Mouse (Mus musculus) MEL (cell line): ENCODE data around the gene Mrps35. TPM values are rescaled to one million over a fixed set of nuclear protein-coding genes. Genes with fewer than 3 reads are reported as not detected.
A peak's percentile ranks its signal among the peaks of the same experiment; 100 is the strongest.

ENCODE experiments used
- DNase-seq: peaks from one replicate; pipeline ENCODE4 v3.0.0; 2011; ENCODE audit warnings: low read depth, low spot score
- H3K27ac ChIP-seq: 2 replicates; pipeline ENCODE4 v1.5.1; 2012; ENCODE audit warnings: low read depth, mild to moderate bottlenecking, control low read depth, low read length, moderate library complexity; ENCODE audit not compliant: control insufficient read depth
- H3K27me3 ChIP-seq, 2 experiments: fragments of 150-350 bp in 1 of 2; sonication (generic) in 1 of 2; 2 replicates each; pipeline ENCODE4 v1.6.1; 2012; ENCODE audit warnings: low read length in 2 of 2, mild to moderate bottlenecking in 2 of 2, improper control_type of control experiment in 1 of 2, moderate library complexity in 1 of 2; ENCODE audit not compliant: insufficient read depth in 2 of 2, control insufficient read depth in 1 of 2
- H3K36me3 ChIP-seq, 2 experiments: 2 replicates each; pipeline ENCODE4 v1.6.1; 2012 to 2014; ENCODE audit warnings: low read length in 2 of 2, improper control_type of control experiment in 1 of 2, inconsistent platforms in 1 of 2, mild to moderate bottlenecking in 1 of 2; ENCODE audit not compliant: insufficient read depth in 2 of 2, control insufficient read depth in 1 of 2
- H3K4me1 ChIP-seq, 2 experiments: fragments of 150-350 bp in 1 of 2; sonication (generic) in 1 of 2; 2 replicates each; pipeline ENCODE4 v1.6.1; 2012; ENCODE audit warnings: low read length in 2 of 2, improper control_type of control experiment in 1 of 2, mild to moderate bottlenecking in 1 of 2; ENCODE audit not compliant: insufficient read depth in 2 of 2, control insufficient read depth in 1 of 2
- H3K4me3 ChIP-seq, 2 experiments: fragments of 150-350 bp in 1 of 2; sonication (generic) in 1 of 2; 2 replicates each; pipeline ENCODE4 v1.5.1; 2012; ENCODE audit warnings: low read depth in 2 of 2, low read length in 2 of 2, mild to moderate bottlenecking in 2 of 2, moderate library complexity in 2 of 2, control low read depth in 1 of 2, improper control_type of control experiment in 1 of 2; ENCODE audit not compliant: control insufficient read depth in 1 of 2, insufficient read depth in 1 of 2
- H3K79me2 ChIP-seq: 2 replicates; pipeline ENCODE4 v1.6.1; 2012; ENCODE audit warnings: mild to moderate bottlenecking, low read length, moderate library complexity; ENCODE audit not compliant: control insufficient read depth, poor library complexity, insufficient read depth
- H3K9ac ChIP-seq: 2 replicates; pipeline ENCODE4 v1.6.1; 2012; ENCODE audit warnings: low read depth, mild to moderate bottlenecking, control low read depth, low read length, moderate library complexity; ENCODE audit not compliant: control insufficient read depth, poor library complexity, severe bottlenecking
- H3K9me3 ChIP-seq: fragments of 150-350 bp; sonication (generic); replicated peaks from 2 replicates; pipeline ENCODE4 v1.6.1; 2012; ENCODE audit warnings: mild to moderate bottlenecking, low read length, improper control_type of control experiment, moderate library complexity; ENCODE audit not compliant: insufficient read depth
- BHLHE40 ChIP-seq: IDR thresholded peaks from 2 replicates; pipeline ENCODE4 v1.6.1; 2012; ENCODE audit warnings: low read depth, mild to moderate bottlenecking, inconsistent platforms, low read length, improper control_type of control experiment, borderline replicate concordance
- CHD1 ChIP-seq: IDR thresholded peaks from 2 replicates; pipeline ENCODE4 v1.6.1; 2012; ENCODE audit warnings: low read depth, mild to moderate bottlenecking, inconsistent platforms, low read length, improper control_type of control experiment
- CTCF ChIP-seq, 3 experiments: IDR thresholded peaks in 2 of 3; conservative IDR thresholded peaks in 1 of 3; 2 replicates each; pipeline ENCODE4 v1.5.1; 2011 to 2012; ENCODE audit warnings: low read length in 3 of 3, low read depth in 2 of 3, mild to moderate bottlenecking in 2 of 3, improper control_type of control experiment in 1 of 3, inconsistent platforms in 1 of 3, mixed read lengths in 1 of 3, moderate library complexity in 1 of 3; ENCODE audit not compliant: control insufficient read depth in 1 of 3, insufficient read depth in 1 of 3, poor library complexity in 1 of 3, severe bottlenecking in 1 of 3
- GATA1 ChIP-seq: IDR thresholded peaks from 2 replicates; pipeline ENCODE4 v1.6.1; 2011; ENCODE audit warnings: low read depth, low read length, improper control_type of control experiment
- HCFC1 ChIP-seq: IDR thresholded peaks from 2 replicates; pipeline ENCODE4 v1.6.1; 2012; ENCODE audit warnings: low read depth, mild to moderate bottlenecking, inconsistent platforms, low read length, improper control_type of control experiment, moderate library complexity
- JUND ChIP-seq: IDR thresholded peaks from 2 replicates; pipeline ENCODE4 v1.6.1; 2011; ENCODE audit warnings: low read depth, mild to moderate bottlenecking, improper control_type of control experiment, low read length
- MAZ ChIP-seq: IDR thresholded peaks from 2 replicates; pipeline ENCODE4 v1.6.1; 2012; ENCODE audit warnings: low read depth, mild to moderate bottlenecking, inconsistent platforms, low read length, improper control_type of control experiment
- MEF2A ChIP-seq: IDR thresholded peaks from 2 replicates; pipeline ENCODE4 v1.6.1; 2014; ENCODE audit warnings: low read depth, mild to moderate bottlenecking, inconsistent platforms, low read length, improper control_type of control experiment; ENCODE audit not compliant: poor library complexity, insufficient replicate concordance, severe bottlenecking; ENCODE audit errors: extremely low read depth
- MXI1 ChIP-seq: IDR thresholded peaks from 2 replicates; pipeline ENCODE4 v1.6.1; 2011; ENCODE audit warnings: mild to moderate bottlenecking, low read depth, low read length, improper control_type of control experiment
- MYC ChIP-seq: IDR thresholded peaks from 2 replicates; pipeline ENCODE4 v1.6.1; 2011; ENCODE audit warnings: low read depth, mild to moderate bottlenecking, low read length, improper control_type of control experiment, moderate library complexity
- NELFE ChIP-seq: IDR thresholded peaks from 2 replicates; pipeline ENCODE4 v1.6.1; 2011; ENCODE audit warnings: low read depth, low read length, improper control_type of control experiment
- POLR2AphosphoS2 ChIP-seq: IDR thresholded peaks from 2 replicates; pipeline ENCODE4 v1.6.1; 2011; ENCODE audit warnings: low read length, improper control_type of control experiment
- POLR2AphosphoS5 ChIP-seq: IDR thresholded peaks from 2 replicates; pipeline ENCODE4 v1.6.1; 2012; ENCODE audit warnings: low read depth, borderline replicate concordance, mild to moderate bottlenecking, inconsistent platforms, low read length, moderate library complexity, mixed read lengths
- RCOR1 ChIP-seq: IDR thresholded peaks from 2 replicates; pipeline ENCODE4 v1.6.1; 2012; ENCODE audit warnings: low read depth, mild to moderate bottlenecking, inconsistent platforms, low read length, improper control_type of control experiment
- SIN3A ChIP-seq: IDR thresholded peaks from 2 replicates; pipeline ENCODE4 v1.6.1; 2012; ENCODE audit warnings: low read length, improper control_type of control experiment, inconsistent platforms
- TBP ChIP-seq: IDR thresholded peaks from 2 replicates; pipeline ENCODE4 v1.8.0; 2011; ENCODE audit warnings: low read depth, low read length, improper control_type of control experiment
- TCF12 ChIP-seq: IDR thresholded peaks from 2 replicates; pipeline ENCODE4 v1.6.1; 2014; ENCODE audit warnings: low read depth, mild to moderate bottlenecking, inconsistent platforms, low read length, improper control_type of control experiment, moderate library complexity
- UBTF ChIP-seq: IDR thresholded peaks from 2 replicates; pipeline ENCODE4 v1.6.1; 2012; ENCODE audit warnings: low read depth, mild to moderate bottlenecking, inconsistent platforms, low read length, improper control_type of control experiment, moderate library complexity, borderline replicate concordance; ENCODE audit not compliant: insufficient read depth
- USF1 ChIP-seq: IDR thresholded peaks from 2 replicates; pipeline ENCODE4 v1.6.1; 2014; ENCODE audit warnings: low read depth, mild to moderate bottlenecking, inconsistent platforms, low read length, improper control_type of control experiment, moderate library complexity
- USF2 ChIP-seq, 2 experiments: IDR thresholded peaks; 2 replicates each; pipeline ENCODE4 v1.6.1; 2011 to 2012; ENCODE audit warnings: improper control_type of control experiment in 2 of 2, low read length in 2 of 2, borderline replicate concordance in 1 of 2, inconsistent platforms in 1 of 2, low read depth in 1 of 2, mild to moderate bottlenecking in 1 of 2; ENCODE audit not compliant: insufficient read depth in 1 of 2
- ZMIZ1 ChIP-seq: IDR thresholded peaks from 2 replicates; pipeline ENCODE4 v1.6.1; 2012; ENCODE audit warnings: low read depth, mild to moderate bottlenecking, inconsistent platforms, low read length, improper control_type of control experiment, moderate library complexity
- polyA plus RNA-seq, 2 experiments: library from polyadenylated mRNA; stranded (reverse) in 1 of 2; unstranded in 1 of 2; fragments of >175 nt in 1 of 2; fragments of >200 nt in 1 of 2; gene quantifications; 2 replicates each; pipeline versions ENCODE4 v1.2.1 to v1.2.4; 2012; ENCODE audit warnings: low replicate concordance in 2 of 2, low read depth in 1 of 2; ENCODE audit not compliant: insufficient read length in 2 of 2, insufficient read depth in 1 of 2, missing spikeins in 1 of 2
- total RNA-seq: library from RNA; depleted of rRNA; stranded (reverse); fragments of 300-350 nt; gene quantifications from 2 replicates; pipeline ENCODE4 v1.2.3, GENCODE M21; 2012

Mrps35 gene
- total and polyA plus RNA-seq, 3 experiments, result 99.0 to 148 TPM; not detected in 1

DNA sequence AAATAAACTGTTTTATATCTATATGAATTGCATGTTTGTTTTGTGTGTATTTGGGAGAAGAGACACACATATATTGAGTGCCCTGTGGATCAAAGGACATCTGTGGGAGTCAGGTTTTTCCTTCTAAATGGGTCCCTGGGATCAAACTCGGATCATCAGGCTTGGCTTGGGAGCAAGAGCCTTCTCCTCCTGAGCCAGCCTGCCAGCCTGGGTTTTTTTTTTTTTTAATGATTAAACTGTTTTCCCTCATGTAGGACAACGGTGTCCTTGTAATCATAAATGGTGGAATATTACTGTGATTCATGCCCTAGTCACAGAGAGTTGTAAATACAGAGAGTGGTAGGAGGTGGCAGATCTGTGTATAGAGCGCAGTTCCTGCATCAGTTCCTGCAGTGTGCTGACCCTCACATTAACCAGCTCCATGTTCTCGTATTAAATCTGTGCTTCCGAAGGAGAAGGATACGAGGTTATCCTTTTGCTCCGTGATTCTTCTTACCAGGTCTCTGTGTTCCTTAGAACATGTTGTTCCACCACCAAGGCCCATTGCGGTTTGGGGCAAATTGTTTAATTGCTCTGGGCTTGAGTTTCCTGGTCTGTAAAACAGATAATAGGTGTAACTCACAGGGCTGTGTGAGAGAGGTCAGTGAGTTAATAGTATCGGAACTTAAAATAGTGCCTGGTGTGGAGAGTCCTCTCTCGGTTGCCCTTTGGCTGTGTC lies 21.8 kb downstream of the Mrps35 start:
- no peaks in the 10 kb centered on the region for H3K4me1 ChIP-seq
- H3K9ac ChIP-seq, result no peak overlapping the region
- no peaks in the 10 kb centered on the region for H3K79me2 ChIP-seq
- TF ChIP-seq MAZ (no peak), MEF2A (no peak), BHLHE40 (no peak), ZMIZ1 (no peak), TCF12 (no peak), UBTF (no peak), CTCF (IDR thresholded peaks at IDR 0.05 in 2 of 3, conservative IDR thresholded peaks at IDR 0.05 in 1 of 3; ENCODE audit: control insufficient read depth in 1 of 3, insufficient read depth in 1 of 3, low read depth in 2 of 3, low read length in 3 of 3, poor library complexity in 1 of 3, severe bottlenecking in 1 of 3) (no peak)
- H3K36me3 ChIP-seq, result peaks cover 0 to 7% of the 10 kb centered on the region in 2 experiments; a peak in 2 of 4 replicates
- no peak overlapping the region for H3K27ac ChIP-seq
- H3K4me3 ChIP-seq, result no peak overlapping the region
- no peaks in the 10 kb centered on the region for H3K9me3 ChIP-seq
- no peak for DNase-seq
- no peaks in the 10 kb centered on the region for H3K27me3 ChIP-seq

DNA sequence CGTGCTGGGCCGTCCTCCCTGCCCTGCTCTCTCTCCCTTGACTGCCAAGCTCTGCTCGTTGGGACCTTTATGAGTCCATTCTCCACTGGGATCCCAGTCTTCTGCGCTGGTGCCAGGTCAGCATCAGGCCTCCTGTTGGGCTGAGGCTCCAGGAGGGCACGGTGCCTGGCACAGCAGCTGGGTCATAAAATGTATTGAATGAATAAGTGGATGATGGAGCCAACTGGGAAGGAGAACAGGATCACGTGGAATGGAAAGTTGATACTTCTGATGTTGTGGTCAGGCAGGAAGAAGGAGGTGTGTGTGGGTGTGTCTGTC lies 22.3 kb downstream of the Mrps35 start:
- no peak for TF ChIP-seq CHD1
- TF ChIP-seq JUND, result no peak
- no peak for TF ChIP-seq POLR2AphosphoS5
- no peak for TF ChIP-seq SIN3A
- TF ChIP-seq MYC, result no peak
- no peak for TF ChIP-seq GATA1

DNA sequence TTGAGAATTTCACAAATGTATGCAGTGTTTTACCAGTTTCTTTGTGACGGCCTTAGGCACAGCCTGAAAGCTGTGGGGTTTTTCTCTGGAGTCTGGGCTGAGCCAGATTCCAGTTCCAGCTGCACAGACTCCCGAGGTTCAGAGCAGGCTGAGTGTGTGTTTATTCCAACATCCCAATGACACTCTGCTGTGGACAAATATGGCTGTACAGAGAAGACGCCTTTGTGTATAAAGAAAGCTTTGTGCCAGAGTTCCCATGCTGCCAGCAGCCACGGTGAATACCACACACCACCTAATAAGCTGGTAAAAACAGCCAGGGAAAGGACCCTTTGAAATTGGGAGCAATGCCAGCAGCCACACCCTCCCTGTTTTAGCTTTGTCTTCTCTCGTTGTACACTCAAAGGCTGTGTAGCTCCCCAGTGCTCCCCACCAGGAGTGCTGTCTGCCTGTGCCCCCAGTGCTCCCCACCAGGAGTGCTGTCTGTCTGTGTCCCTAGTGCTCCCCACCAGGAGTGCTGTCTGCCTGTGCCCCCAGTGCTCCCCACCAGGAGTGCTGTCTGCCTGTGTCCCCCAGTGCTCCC lies 33.3 kb downstream of the Mrps35 start:
- TF ChIP-seq POLR2AphosphoS5 (no peak), RCOR1 (no peak), TCF12 (no peak), SIN3A (no peak), MXI1 (no peak), HCFC1 (no peak), MAZ (no peak), USF1 (no peak), TBP (no peak), USF2 (IDR thresholded peaks at IDR 0.05; ENCODE audit: borderline replicate concordance in 1 of 2, insufficient read depth in 1 of 2, low read depth in 1 of 2, low read length in 2 of 2) (no peak), POLR2AphosphoS2 (no peak), NELFE (no peak), CTCF (IDR thresholded peaks at IDR 0.05 in 2 of 3, conservative IDR thresholded peaks at IDR 0.05 in 1 of 3; ENCODE audit: control insufficient read depth in 1 of 3, insufficient read depth in 1 of 3, low read depth in 2 of 3, low read length in 3 of 3, poor library complexity in 1 of 3, severe bottlenecking in 1 of 3) (no peak)

More for the DNA sequence above, 22.3 kb downstream of the Mrps35 start:
- H3K27me3 ChIP-seq, result no peaks in the 10 kb centered on the region
- H3K36me3 ChIP-seq, result peaks cover 0 to 7% of the 10 kb centered on the region in 2 experiments; a peak in 2 of 4 replicates
- no peaks in the 10 kb centered on the region for H3K4me1 ChIP-seq
- no peak overlapping the region for H3K4me3 ChIP-seq
- DNase-seq, result no peak
- H3K79me2 ChIP-seq, result no peaks in the 10 kb centered on the region
- H3K9me3 ChIP-seq, result no peaks in the 10 kb centered on the region
- H3K27ac ChIP-seq, result no peak overlapping the region
- H3K9ac ChIP-seq, result no peak overlapping the region

More for the DNA sequence above, 33.3 kb downstream of the Mrps35 start:
- Histone ChIP-seq H3K79me2 (no peaks in the 10 kb centered on the region), H3K4me3 (no peak overlapping the region), H3K27ac (no peak overlapping the region), H3K36me3 (peaks cover 0 to 2% of the 10 kb centered on the region in 2 experiments; a peak in 2 of 4 replicates), H3K4me1 (peaks cover 0 to 4% of the 10 kb centered on the region in 2 experiments; a peak in 2 of 4 replicates), H3K9ac (no peak overlapping the region), H3K9me3 (no peaks in the 10 kb centered on the region), H3K27me3 (no peaks in the 10 kb centered on the region)
- DNase-seq, result peak; percentile 26
